Mouse (Mus musculus): ENCODE data around the gene Usp21. TPM values are rescaled to one million over a fixed set of nuclear protein-coding genes. Genes with fewer than 3 reads are reported as not detected.

The Usp21 gene
- polyA plus RNA-seq, 1 experiment from 2014 or later: 101 TPM

- Histone ChIP-seq H3K4me3 (ENCODE audit: low read length) (no peak overlapping the region), H3K9me3 (ENCODE audit: low read length) (no peaks in the 10 kb centered on the region), H3K9ac (replicated peaks; ENCODE audit: low read length) (no peak overlapping the region), H3K4me2 (replicated peaks; ENCODE audit: low read depth, low read length) (no peak overlapping the region), H3K4me1 (ENCODE audit: insufficient read depth, low read length) (0 out of 2 replicates have a peak, but pooled peaks cover 3% of the 10 kb centered on the region), H3K27ac (ENCODE audit: low read length) (no peak overlapping the region), H3K27me3 (ENCODE audit: insufficient read depth, low read length) (no peaks in the 10 kb centered on the region), H3K36me3 (ENCODE audit: insufficient read depth, low read length) (peaks cover 67% of the 10 kb centered on the region)
- 86% methylated on average over 4 of the region's 4 CpGs for WGBS
- ATAC-seq (ENCODE audit: low FRiP score, low TSS enrichment): no peak
Measured at GRCm38 (mm10) chr1:171235791-171236190, 52.0 kb downstream of the Usp21 start.

- 80% methylated on average over 4 of the region's 4 CpGs for WGBS
- Histone ChIP-seq H3K36me3 (ENCODE audit: insufficient read depth, low read length) (peaks cover 59% of the 10 kb centered on the region), H3K4me1 (ENCODE audit: insufficient read depth, low read length) (0 out of 2 replicates have a peak, but pooled peaks cover 8% of the 10 kb centered on the region), H3K27ac (ENCODE audit: low read length) (no peak overlapping the region), H3K9me3 (ENCODE audit: low read length) (no peaks in the 10 kb centered on the region), H3K4me2 (replicated peaks; ENCODE audit: low read depth, low read length) (no peak overlapping the region), H3K27me3 (ENCODE audit: insufficient read depth, low read length) (no peaks in the 10 kb centered on the region), H3K9ac (replicated peaks; ENCODE audit: low read length) (no peak overlapping the region), H3K4me3 (ENCODE audit: low read length) (no peak overlapping the region)
- no peak for ATAC-seq (ENCODE audit: low FRiP score, low TSS enrichment)
Measured at GRCm38 (mm10) chr1:171234538-171234937, 53.3 kb downstream of the Usp21 start.

GRCm38 (mm10) chr1:171234126-171234525 is 53.7 kb downstream of the Usp21 start, which contains the start of gene Fcer1g:
Gene Fcer1g (minus strand): TSS chr1:171234365.
- H3K4me2 ChIP-seq (replicated peaks; ENCODE audit: low read depth, low read length): no peak within 1 kb of the TSS
- 0 out of 2 replicates have a peak, but pooled peaks cover 8% of the 10 kb centered on the region for H3K4me1 ChIP-seq (ENCODE audit: insufficient read depth, low read length)
- H3K27ac ChIP-seq (ENCODE audit: low read length): no peak within 1 kb of the TSS; the same call in 1 of the 2 replicates
- no peaks in the 10 kb centered on the region for H3K27me3 ChIP-seq (ENCODE audit: insufficient read depth, low read length)
- H3K36me3 ChIP-seq (ENCODE audit: insufficient read depth, low read length): peaks cover 54% of the 10 kb centered on the region
- 83% methylated on average over 14 of the region's 14 CpGs for WGBS
- no peak within 1 kb of the TSS for H3K4me3 ChIP-seq (ENCODE audit: low read length)
- no peaks in the 10 kb centered on the region for H3K9me3 ChIP-seq (ENCODE audit: low read length)
- H3K9ac ChIP-seq (replicated peaks; ENCODE audit: low read length): no peak within 1 kb of the TSS
- ATAC-seq (ENCODE audit: low FRiP score, low TSS enrichment): no peak

- Histone ChIP-seq H3K4me3 (ENCODE audit: low read length) (no peak overlapping the region), H3K4me2 (replicated peaks; ENCODE audit: low read depth, low read length) (no peak overlapping the region), H3K27ac (ENCODE audit: low read length) (no peak overlapping the region; the same call in 1 of the 2 replicates), H3K9ac (replicated peaks; ENCODE audit: low read length) (no peak overlapping the region), H3K4me1 (ENCODE audit: insufficient read depth, low read length) (0 out of 2 replicates have a peak, but pooled peaks cover 8% of the 10 kb centered on the region), H3K27me3 (ENCODE audit: insufficient read depth, low read length) (no peaks in the 10 kb centered on the region), H3K36me3 (ENCODE audit: insufficient read depth, low read length) (peaks cover 44% of the 10 kb centered on the region), H3K9me3 (ENCODE audit: low read length) (no peaks in the 10 kb centered on the region)
- 78% methylated on average over 12 of the region's 12 CpGs for WGBS
- no peak for ATAC-seq (ENCODE audit: low FRiP score, low TSS enrichment)
Measured at GRCm38 (mm10) chr1:171232800-171233730, 54.7 kb downstream of the Usp21 start.

GRCm38 (mm10) chr1:171232348-171232747 is 55.4 kb downstream of the Usp21 start:
- no peaks in the 10 kb centered on the region for H3K27me3 ChIP-seq (ENCODE audit: insufficient read depth, low read length)
- no peak for ATAC-seq (ENCODE audit: low FRiP score, low TSS enrichment)
- 84% methylated on average over 5 of the region's 5 CpGs for WGBS
- H3K36me3 ChIP-seq (ENCODE audit: insufficient read depth, low read length): peaks cover 37% of the 10 kb centered on the region
- H3K4me2 ChIP-seq (replicated peaks; ENCODE audit: low read depth, low read length): no peak overlapping the region
- H3K4me3 ChIP-seq (ENCODE audit: low read length): no peak overlapping the region
- H3K9me3 ChIP-seq (ENCODE audit: low read length): no peaks in the 10 kb centered on the region
- H3K9ac ChIP-seq (replicated peaks; ENCODE audit: low read length): no peak overlapping the region
- 0 out of 2 replicates have a peak, but pooled peaks cover 8% of the 10 kb centered on the region for H3K4me1 ChIP-seq (ENCODE audit: insufficient read depth, low read length)
- H3K27ac ChIP-seq (ENCODE audit: low read length): no peak overlapping the region

Other genes starting within 250 kb of the Usp21 start
- 8.8 and 9.0 TPM in 2 replicates for gene Fcgr3, start 223.1 kb downstream of the Usp21 start, polyA plus RNA-seq (2015; fragmentation: Nextera tagmentation; extraction: Ambion mirVana)
- 2.9 and 3.0 TPM in 2 replicates for gene Cfap126, start 174.1 kb downstream of the Usp21 start, polyA plus RNA-seq (2015; fragmentation: Nextera tagmentation; extraction: Ambion mirVana)
- 340 TPM in 2 replicates for gene Sdhc, start 137.4 kb downstream of the Usp21 start, polyA plus RNA-seq (2015; fragmentation: Nextera tagmentation; extraction: Ambion mirVana)
- 0.57 and 0.68 TPM in 2 replicates for gene Mpz, start 137.3 kb downstream of the Usp21 start, polyA plus RNA-seq (2015; fragmentation: Nextera tagmentation; extraction: Ambion mirVana)
- 3.7 and 5.1 TPM in 2 replicates for gene Pcp4l1, start 91.7 kb downstream of the Usp21 start, polyA plus RNA-seq (2015; fragmentation: Nextera tagmentation; extraction: Ambion mirVana)
- 0.67 and 0.89 TPM in 2 replicates for gene Nr1i3, start 74.0 kb downstream of the Usp21 start, polyA plus RNA-seq (2015; fragmentation: Nextera tagmentation; extraction: Ambion mirVana)
- 40.6 and 44.1 TPM in 2 replicates for gene Tomm40l, start 65.5 kb downstream of the Usp21 start, polyA plus RNA-seq (2015; fragmentation: Nextera tagmentation; extraction: Ambion mirVana)
- 22.4 and 32.2 TPM in 2 replicates for gene Apoa2, start 62.9 kb downstream of the Usp21 start, polyA plus RNA-seq (2015; fragmentation: Nextera tagmentation; extraction: Ambion mirVana)
- 35.0 and 37.2 TPM in 2 replicates for gene Fcer1g, start 53.6 kb downstream of the Usp21 start, polyA plus RNA-seq (2015; fragmentation: Nextera tagmentation; extraction: Ambion mirVana)
- 13.4 and 15.2 TPM in 2 replicates for gene Adamts4, start 37.6 kb downstream of the Usp21 start, polyA plus RNA-seq (2015; fragmentation: Nextera tagmentation; extraction: Ambion mirVana)
- 311 and 368 TPM in 2 replicates for gene Ndufs2, start 36.6 kb downstream of the Usp21 start, polyA plus RNA-seq (2015; fragmentation: Nextera tagmentation; extraction: Ambion mirVana)
- gene B4galt3, start 17.7 kb downstream of the Usp21 start, polyA plus RNA-seq (2015; fragmentation: Nextera tagmentation; extraction: Ambion mirVana): 92.2 and 99.1 TPM in 2 replicates
- gene Ppox, start 6.8 kb downstream of the Usp21 start, polyA plus RNA-seq (2015; fragmentation: Nextera tagmentation; extraction: Ambion mirVana): 69.2 and 77.2 TPM in 2 replicates
- 102 and 111 TPM in 2 replicates for gene Ufc1, start 7.0 kb upstream of the Usp21 start, polyA plus RNA-seq (2015; fragmentation: Nextera tagmentation; extraction: Ambion mirVana)
- gene Dedd, start 41.2 kb upstream of the Usp21 start, polyA plus RNA-seq (2015; fragmentation: Nextera tagmentation; extraction: Ambion mirVana): 57.0 and 59.5 TPM in 2 replicates
- 60.6 and 63.3 TPM in 2 replicates for gene Nit1, start 57.7 kb upstream of the Usp21 start, polyA plus RNA-seq (2015; fragmentation: Nextera tagmentation; extraction: Ambion mirVana)
- gene Pfdn2, start 57.7 kb upstream of the Usp21 start, polyA plus RNA-seq (2015; fragmentation: Nextera tagmentation; extraction: Ambion mirVana): 99.2 and 103 TPM in 2 replicates
- 4.2 and 4.3 TPM in 2 replicates for gene Klhdc9, start 72.8 kb upstream of the Usp21 start, polyA plus RNA-seq (2015; fragmentation: Nextera tagmentation; extraction: Ambion mirVana)
- gene Nectin4, start 82.1 kb upstream of the Usp21 start, polyA plus RNA-seq (2015; fragmentation: Nextera tagmentation; extraction: Ambion mirVana): 4.7 and 4.8 TPM in 2 replicates
- 1.1 and 1.6 TPM in 2 replicates for gene Arhgap30, start 101.0 kb upstream of the Usp21 start, polyA plus RNA-seq (2015; fragmentation: Nextera tagmentation; extraction: Ambion mirVana)
- gene Usf1, start 123.3 kb upstream of the Usp21 start, polyA plus RNA-seq (2015; fragmentation: Nextera tagmentation; extraction: Ambion mirVana): 84.8 and 90.9 TPM in 2 replicates
- gene Tstd1, start 130.9 kb upstream of the Usp21 start, polyA plus RNA-seq (2015; fragmentation: Nextera tagmentation; extraction: Ambion mirVana): 6.6 and 7.0 TPM in 2 replicates
- gene F11r, start 149.5 kb upstream of the Usp21 start, polyA plus RNA-seq (2015; fragmentation: Nextera tagmentation; extraction: Ambion mirVana): 156 and 167 TPM in 2 replicates
- 13.0 and 13.4 TPM in 2 replicates for gene Alyref2, start 215.5 kb upstream of the Usp21 start, polyA plus RNA-seq (2015; fragmentation: Nextera tagmentation; extraction: Ambion mirVana)
- gene Itln1, start 247.3 kb upstream of the Usp21 start, polyA plus RNA-seq (2015; fragmentation: Nextera tagmentation; extraction: Ambion mirVana): not detected in 2 replicates